Mouse (Mus musculus): ENCODE measurements around the gene Cdkn3. TPM values are rescaled to one million over a fixed set of nuclear protein-coding genes. Genes with fewer than 3 reads are reported as not detected.

Gene Cdkn3
- total RNA-seq, 2 experiments from 2014 or later, result 1.5 to 1.8 TPM

Other genes with a start within 250 kb of the Cdkn3 start
- 10 to 100 TPM; 81.3 to 84.4 TPM for gene Cnih1, start 27.9 kb downstream of the Cdkn3 start, total RNA-seq (2021)
- 100 to 1,000 TPM; 159 to 160 TPM for gene Gmfb, start 61.7 kb downstream of the Cdkn3 start, total RNA-seq (2021)
- 10 to 100 TPM; 22.4 to 24.2 TPM for gene Cgrrf1, start 71.6 kb downstream of the Cdkn3 start, total RNA-seq (2021)
- 10 to 100 TPM; 23.1 to 25.9 TPM for gene Samd4, start 122.3 kb downstream of the Cdkn3 start, total RNA-seq (2021)

Measured in left cerebral cortex, postnatal 14 days (tissue).